Mouse (Mus musculus) retina, adult 2 months (tissue): Measurements from ENCODE around the gene Map2k5.

ENCODE experiments used
- DNase-seq: peaks from one replicate; pipeline ENCODE4 v3.0.0-alpha.2; 2012; ENCODE audit warnings: low read depth, low spot score

The Map2k5 gene

DNA sequence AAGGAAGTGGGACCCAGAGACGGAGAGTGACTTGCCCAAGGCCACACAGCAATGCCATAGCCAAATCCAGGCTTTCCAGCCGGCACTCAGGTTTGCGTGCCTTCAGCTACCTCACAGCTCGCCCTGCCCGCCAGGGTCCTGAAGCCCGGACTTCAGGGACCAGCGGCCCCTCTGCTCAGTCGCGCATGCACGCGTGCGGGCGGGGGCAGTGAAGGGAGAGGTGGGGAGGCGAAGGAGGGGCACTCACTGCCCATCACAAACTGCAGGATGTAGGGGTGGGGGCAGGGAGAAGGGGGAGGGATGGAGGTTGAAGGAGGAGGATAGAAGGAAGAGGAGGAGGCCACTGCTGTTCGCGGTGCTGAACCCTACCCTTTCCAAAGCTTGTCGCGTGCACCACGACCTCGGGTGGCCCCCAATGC is 230.8 kb downstream of the Map2k5 start:
- DNase-seq: no peak

DNA sequence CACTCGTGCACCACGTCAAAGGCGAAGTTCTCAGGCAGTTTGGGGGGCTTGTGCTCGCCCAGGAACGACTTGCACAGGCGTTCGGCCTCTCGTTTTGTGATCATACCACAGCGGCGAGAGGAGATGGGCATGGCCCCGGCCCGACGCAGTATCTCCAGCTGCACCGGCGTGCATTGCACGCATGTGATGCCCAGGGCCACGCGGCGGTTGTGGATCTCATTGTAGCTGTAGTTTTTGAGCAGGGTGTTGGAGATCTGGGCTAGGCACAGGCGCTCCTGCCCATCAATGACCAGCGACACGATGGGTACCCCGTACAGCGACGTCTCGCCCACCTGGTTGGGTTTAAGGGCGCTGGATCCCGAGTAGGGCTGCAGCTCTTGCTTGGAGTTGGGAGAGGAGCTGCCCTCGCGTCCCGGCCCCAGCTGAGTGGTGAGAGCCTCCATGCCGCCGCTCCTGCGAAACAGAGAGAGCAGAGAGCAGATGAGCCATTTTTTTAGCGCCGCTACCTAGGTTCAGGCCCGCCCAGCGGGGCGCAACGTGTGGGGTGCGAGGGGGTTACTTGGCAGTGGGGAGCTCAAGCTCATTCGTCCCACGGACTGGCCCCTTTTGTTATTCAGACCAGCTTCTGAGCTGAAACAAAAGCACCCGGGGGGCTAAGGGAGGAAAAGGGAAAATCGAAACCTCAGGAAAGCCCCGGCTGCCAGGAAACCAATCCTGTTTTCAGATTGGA is 231.4 kb downstream of the Map2k5 start:
- no peak for DNase-seq

DNA sequence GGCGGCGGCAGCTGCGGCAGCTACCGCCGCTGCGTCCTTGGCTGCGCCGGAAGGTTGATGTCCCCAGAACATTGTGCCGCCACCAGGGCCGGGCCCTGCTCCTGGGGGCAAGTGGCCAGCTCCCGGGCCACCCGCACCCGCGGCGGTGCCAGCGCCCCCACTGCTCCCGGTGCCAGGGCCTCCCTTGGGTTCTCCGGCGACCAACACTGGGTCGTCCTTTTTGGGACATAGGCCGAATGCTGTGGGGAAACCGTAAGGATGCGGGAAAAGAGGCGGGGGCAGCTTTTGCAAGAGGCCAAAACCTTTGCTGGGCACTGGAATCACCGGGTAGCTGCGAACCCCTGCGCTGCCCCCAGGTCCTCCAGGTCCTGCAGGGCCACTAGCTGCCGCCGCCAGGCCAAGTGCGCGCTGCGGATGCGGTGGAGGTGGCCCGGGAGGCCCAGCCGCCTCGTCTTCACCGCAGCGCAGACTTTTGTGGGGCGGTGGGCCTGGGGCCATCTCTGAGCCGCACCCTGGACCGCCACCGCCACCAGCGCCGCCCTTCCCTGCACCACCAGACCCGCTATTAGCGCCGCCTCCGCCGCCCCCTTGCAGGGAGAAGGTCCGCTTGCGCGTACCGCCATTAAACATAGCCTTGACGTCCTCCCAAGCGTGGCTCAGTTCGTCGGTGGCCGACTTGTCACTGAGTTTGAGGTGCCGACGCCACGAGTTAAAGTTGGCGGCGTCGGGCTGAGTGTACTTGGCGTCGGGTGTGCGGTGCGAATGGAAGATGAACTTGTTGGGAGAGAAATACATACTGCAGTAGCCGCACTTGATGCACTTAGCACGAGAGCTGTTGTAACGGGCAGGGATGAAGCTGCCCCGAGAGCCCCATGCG is 232.2 kb downstream of the Map2k5 start:
- DNase-seq: no peak

DNA sequence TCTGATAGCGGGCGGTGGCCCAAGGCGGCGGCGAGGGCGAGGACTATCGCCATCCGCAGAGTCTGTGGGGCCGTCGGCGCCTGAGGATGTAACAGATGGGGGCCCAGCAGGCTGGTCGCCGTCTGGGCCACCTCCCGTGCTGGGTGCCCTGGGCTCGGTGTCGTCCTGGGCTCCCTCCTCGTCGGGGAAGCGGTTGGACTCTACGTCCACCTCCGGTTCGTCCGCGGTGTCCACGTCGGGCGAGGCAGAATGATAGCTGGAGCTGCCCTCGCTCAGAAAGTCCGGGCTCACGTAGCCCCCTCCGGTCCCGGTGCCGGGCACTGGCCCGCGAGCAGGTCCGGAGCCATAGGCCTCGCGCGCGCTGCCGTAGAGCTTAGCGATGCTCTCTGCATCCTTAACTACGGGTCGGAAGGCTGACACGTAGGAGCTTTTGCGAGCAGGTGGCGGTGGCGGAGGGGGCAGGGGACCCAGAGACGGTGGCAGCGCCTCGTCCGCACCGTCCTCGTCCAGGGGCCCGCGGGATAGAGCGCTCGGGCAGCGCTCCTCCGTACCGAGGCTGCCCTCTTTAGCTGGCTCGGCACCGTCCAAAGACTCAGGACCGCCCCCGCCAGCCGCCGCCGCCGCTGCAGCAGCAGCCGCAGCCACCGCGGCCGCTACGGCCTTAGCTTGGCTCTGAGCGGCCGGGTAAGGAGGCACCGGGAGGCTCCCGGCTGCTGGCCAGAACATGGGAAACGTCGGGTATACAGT is 233.0 kb downstream of the Map2k5 start:
- no peak for DNase-seq

DNA sequence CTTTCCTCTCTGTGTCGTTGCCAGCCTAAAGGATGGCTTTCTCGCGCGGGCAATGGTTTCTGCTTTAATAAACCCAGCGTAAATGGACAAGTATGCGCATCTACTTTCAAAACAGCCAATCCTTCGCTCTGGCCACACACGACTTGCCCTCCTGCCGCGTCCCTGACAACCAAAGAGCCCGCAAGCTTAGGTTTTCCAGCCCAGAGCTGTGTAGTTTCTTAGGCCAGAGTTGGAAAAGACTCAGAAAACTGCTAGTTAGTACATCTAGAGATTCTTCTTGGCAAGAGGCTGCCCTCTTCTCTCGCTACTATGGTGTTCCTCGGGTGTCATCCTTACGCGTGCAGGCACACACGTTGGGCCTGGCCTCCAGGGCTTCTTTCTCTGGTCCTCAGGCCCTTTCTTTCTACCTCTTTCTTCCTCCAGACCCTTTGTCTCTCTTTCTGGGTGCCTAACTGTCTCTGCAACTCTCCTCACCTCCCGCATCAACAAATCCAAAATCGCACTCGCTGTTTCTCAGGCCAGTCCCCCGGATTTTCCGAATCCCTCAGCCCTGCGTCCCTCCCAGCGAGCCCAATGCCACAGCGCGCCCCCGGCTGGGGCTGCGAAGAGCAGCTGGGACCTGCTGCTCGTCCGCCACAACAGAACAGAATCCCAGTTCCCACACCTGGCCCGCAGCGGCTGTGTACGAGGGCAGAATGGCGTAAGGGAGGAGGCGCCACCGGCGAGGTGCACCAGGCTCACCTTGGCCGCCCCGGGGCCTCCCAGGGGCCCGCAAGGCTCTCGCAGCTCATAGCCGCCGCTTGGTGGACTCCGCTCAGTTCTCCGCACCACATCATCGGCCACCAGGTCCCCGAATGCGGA is 233.8 kb downstream of the Map2k5 start:
- DNase-seq: no peak

DNA sequence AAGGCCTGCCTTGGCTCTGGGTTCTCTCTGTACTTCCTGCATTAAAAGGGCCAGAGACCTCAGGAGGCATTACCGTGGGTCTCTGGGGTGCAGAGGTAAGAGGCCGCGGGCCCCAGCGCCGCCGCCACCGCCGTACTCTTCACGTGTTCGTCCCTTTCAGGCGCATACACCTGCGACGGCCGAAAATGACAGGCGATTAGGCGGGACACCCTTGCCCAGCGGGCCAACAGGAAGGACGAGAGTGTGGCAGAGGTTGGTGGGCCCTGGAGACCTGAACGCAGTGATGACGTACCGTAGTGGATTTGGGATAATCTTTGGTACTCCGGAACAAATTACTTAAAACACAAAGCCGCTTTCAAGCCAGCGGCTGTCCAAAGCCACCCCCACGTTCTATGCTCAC is 234.5 kb downstream of the Map2k5 start:
- no peak for DNase-seq

DNA sequence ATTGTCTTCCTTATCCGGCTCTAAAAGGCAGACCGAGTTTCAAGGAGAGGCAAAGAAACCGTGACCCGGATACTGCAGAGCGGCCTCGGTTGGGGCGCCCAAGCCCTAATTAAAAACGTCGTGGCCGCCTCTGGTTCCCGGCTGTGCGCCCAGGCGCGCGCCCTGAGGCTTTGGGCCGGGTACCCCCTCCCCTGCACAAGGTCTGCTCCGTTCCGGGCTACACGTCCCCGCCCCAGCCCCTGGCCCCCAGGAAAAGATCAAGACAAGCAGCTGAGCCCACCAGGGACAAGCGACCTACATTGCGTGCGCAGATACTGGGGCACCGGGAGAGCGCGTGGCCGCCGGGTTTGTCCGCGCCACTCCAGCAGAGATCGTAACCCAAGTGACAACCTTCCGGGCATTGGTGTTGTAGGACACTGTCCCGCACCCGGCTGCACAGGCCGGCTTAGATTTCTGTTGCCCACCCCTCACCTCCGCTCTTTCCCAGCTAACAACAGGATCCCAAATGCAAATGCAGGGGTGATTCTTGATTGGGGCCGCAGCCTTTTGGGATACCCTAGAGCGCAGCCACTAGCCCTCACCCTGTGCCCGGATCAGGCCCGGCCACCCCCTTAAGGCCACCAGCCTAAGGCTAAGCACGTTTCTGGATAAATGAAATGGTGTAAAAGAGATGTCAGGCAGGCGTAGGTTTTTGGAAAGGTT is 235.2 kb downstream of the Map2k5 start:
- no peak for DNase-seq

DNA sequence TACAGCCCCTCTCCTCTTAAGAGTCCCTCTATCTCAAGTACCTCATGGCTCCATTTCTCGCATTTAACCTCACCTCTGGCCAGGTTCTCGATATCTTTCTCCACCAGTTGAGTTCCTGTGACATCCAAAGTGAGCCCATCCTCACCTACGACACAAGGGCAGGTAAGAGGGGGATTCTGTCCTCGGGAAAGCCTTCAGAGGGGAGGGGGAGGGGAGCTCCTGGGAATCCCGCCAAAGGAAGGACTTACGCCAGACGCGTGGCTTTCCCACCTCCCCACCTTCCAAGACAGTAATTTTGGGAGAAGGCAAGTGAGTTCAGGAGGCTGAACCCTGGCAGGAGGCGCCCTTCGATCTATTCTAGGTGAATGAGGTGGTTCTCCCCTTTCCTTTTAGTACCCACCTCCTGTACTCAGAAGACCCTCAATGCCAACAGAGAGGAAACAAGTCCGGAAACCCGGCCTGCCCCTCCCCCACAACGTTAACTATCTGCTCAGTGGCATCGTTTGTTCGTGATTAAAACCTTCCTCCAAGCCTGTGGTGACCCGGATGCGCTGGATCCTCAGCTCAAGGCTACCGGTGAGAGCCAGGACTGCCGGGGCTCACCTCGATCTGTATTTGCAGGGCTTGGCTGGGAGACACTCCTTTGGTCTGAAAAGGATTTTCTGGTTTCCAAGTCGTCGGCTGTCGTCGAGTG is 235.9 kb downstream of the Map2k5 start:
- DNase-seq: no peak

DNA sequence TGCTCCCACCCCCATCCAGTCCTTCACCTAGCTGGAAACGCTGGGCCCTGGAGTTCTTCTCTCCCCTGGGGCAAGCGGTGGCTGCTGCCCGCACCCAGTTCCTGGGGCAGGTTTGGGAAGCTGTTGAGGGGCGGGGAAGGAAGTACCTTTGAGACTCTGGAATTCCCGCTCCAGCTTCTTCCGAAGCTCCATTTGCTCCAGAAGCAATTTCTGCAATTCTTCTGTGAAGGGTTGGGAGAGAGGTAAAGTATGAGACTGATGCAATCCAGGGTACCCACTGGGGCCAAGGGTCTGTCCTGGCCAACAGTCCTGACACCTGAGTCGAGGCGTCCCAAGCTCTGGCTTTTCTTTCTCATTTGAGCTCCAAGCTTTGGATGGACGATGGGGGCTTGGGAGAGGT is 237.5 kb downstream of the Map2k5 start:
- no peak for DNase-seq

DNA sequence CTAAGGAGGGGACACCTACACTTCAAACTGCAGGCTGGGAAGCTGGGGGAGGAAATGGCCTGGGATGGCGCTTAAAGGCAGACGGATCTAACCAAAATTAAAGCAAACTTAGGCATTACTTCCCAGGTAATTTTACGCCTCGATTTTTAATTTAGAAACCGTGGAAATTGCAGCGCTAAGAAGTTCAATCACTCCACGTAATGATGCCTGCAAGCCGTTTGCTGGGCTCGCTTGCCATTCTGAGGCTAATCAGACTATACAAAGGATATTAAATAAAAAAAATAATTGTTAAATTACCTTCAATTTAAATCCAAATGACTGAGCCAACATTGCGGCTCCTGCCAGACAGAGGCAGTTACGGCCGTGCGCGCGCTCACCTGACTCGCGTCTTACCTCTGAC is 238.0 kb downstream of the Map2k5 start:
- DNase-seq: no peak

DNA sequence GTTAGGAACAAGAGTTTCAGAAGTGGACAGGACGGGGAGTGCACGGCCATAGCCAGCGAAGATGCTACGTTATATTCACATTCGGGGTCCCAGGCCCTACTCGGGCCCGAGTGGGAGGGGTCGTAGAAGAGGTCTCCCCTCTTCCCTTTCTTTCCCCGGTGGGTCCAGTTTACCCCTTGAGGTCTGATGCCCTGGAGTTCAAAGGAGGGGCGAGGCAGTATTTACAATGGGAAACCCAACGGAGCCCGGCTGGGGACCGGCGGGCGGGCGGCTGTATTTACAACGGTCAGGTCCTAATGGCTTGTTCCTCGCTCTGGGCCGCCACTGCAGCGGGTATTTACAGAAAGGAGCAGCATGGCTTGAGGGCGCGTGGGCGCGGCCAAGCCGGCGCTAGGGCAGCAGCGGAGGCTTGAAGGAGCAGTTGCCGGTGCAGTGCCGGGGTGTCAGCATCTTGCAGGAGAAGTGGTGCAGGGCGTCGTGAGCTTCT is 239.2 kb downstream of the Map2k5 start:
- no peak for DNase-seq

DNA sequence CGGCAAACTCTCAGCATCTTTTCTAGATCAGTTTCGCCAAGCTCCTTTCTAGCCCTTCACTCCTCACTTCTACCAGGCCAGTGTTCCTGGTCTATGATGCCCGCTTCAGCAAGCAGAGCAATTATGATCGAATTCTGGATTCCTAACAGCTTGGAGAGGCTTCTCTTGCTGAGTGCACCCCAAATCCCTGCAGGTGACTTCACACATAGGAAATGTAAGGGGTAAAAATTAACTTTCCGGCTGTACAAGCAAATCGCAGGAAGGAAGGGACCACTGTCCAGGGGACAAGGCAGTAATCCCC is 240.1 kb downstream of the Map2k5 start:
- no peak for DNase-seq

DNA sequence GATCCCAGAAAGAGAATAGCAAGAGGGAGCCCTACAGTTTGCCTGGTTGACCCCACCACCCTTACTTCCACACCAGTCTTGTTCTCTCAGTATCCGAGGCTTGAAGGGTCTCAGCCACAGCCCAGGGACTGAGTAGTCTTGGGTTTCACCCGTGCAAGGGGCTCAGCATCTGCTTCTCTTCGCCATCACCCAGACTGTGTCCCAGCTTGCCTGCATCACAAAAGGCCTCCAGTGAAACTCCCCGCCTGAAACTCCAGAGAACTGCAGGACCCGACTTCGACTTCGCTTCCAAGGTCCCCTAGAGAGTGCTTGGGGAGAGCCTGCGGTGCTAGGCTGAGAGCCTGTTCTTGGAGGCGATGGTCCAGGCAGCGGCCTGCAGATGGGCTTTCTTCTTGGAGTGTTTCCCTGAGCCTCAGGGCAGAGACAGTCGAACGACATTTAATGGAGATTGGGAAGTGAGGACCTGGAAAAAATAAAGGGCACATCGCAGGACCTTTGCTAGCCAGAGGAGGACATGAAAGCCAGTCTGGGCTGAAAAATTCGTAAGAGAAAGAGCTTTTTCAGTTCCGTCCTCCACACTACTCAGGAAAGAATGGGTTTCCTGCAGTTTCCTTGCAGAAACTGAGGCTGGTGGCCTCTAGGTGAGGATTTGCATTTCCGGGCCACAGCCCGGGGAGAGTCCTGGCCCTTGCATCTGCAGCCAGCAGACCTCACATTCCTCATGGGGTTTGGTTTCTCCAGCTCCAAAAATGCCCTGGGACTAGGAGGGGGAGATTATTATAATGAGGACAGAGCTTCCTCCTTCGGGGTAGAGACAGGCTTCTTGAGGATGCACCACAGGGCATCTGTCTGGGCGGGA is 240.7 kb downstream of the Map2k5 start:
- no peak for DNase-seq

DNA sequence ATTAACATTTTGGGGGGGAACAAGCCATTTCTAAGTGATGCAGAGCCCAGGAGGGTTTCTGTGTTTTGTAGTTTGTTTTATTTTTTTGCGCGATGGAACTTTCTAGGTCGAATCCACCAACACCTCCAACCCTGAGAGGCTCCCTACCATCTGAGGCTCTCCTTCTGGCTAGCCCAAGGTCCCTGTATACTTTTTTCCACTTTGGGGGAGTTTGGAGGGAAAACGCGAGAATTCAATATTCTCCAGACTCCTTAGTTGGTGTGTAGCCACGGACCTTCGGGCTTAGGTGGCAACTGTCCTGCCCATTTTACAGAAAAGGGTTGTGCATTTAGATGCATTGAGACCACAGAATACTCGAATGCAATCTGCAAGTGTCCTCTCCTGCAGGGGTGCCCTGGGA is 241.5 kb downstream of the Map2k5 start:
- no peak for DNase-seq

DNA sequence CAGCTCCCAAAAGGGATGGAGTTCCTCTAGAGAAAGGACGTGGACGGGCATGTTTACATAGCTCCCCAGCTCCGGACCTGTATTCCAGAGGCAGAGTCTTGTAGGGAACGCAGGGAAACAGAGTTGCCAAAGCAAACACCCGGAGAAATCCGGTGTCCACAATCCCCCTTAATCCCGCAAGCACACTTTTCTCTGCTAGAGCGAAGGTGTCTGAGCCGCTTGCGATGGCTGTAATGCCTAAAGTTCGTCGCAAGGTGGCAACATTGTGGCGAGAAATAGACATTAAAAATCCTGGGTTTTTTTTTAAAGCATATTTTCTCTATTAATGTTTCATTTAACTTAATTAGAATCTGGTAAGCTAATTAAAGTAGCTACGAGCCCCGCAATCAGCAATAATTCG is 241.9 kb downstream of the Map2k5 start:
- peak; percentile 61 for DNase-seq

DNA sequence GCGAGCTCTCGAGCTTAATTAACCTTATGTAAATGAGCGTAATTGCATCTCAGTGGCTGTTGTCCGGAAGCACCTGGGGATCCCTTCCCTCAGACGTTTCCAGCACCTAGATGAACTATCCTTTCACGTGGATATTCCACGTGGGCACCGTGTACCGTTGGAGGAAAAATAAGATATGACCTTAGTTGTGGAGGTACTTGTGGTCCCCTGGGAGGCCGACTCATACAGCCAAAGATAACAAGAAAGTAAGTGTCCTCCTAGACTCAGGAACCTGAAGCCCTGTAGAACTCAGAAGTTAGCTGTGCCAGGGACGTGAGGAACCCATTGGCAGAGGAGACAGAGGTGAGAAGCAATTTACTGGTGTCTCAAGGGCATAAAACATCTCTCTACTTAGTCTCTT is 242.3 kb downstream of the Map2k5 start:
- DNase-seq: no peak

DNA sequence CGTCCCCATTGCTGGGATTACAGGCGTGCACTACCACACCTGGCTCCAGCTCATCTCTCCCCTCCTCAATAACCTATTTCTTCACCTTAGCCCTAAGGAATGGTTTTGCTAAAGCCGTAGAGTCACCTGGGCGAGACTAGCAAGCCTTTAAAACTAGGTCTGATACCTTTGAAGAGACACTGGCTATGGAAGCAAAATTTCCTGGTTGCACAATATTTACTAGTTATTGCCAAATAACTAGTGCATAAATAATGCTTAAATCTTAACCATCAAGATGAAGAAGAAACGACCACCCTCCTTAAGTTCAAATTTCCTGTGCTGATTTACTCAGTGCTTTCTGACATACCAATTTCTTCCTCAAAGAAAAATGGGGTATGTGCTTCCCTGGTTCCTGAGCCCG is 244.0 kb downstream of the Map2k5 start:
- no peak for DNase-seq

DNA sequence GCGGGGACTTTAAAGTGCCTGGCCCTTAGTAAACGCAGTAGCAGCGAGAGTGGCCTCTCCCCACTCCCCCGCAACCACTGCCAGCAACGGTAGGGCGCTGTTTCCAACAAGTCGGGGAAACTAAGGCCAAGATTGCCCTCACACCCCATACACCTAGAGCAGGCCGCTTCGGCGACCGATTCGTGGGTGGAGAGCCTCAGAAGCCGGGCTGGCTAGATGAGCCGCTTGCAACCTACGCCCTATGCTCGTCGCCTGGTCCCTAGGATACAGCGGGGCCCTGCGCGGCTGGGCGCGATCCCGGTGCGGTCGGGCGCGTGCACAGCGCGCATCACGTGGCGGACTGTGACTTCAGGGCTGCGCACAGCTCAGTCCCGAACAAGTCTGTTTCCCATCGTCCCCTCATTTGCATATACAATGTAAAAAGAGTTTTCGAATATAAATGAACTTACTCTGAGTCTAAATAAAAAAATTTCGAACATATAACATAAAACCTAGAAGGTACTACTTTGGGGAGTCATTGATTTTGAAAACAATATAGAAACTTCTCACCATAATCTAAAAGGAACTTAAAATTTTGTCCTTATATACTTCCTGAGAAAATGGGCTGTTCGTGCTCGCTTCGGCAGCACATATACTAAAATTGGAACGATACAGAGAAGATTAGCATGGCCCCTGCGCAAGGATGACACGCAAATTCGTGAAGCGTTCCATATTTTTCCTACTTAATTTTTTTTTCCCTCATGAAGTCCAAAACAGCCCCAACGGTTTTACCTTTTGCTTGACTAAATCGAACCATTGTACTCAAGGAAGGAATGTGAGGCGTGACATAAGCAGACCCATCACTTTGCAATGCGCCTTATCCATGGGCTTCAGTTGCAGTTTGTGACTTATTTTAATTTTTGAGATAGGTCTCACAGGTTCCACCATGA is 244.8 kb downstream of the Map2k5 start:
- peak; percentile 84 for DNase-seq
